Mouse (Mus musculus): ENCODE data around the gene Ablim1. TPM values are rescaled to one million over a fixed set of nuclear protein-coding genes. Genes with fewer than 3 reads are reported as not detected.

Ablim1 gene
- polyA plus RNA-seq, 1 experiment from 2014 or later: 40.5 TPM

DNA sequence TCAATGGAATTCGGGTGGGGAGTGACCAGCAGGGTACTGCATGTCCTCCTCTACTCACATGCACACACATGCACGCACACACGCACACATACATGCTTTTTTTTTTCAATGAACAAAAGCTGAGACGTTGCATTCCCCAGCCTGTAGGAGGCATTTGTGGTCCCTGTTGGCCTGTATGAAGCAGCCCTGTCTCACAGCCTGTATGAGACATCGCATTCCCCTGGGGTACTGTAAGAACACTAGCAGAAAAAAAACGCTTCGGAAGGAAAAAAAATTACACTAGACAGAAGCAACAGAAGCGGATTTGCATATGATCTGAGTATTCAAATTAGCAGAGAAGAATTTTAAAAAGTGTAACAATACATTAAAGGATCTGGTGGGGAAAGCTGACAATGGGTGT lies 8.4 kb upstream of the Ablim1 start:
- DNase-seq (ENCODE audit: low spot score): no peak
- no peak for TF ChIP-seq CTCF (IDR thresholded peaks at IDR 0.05; ENCODE audit: low read depth)
- 78% methylated on average over 8 of the region's 8 CpGs for WGBS

GRCm38 (mm10) chr19:57322491-57322890 lies 7.8 kb upstream of the Ablim1 start:
- no peak overlapping the region for H3K4me3 ChIP-seq (replicated peaks; ENCODE audit: low read depth, low read length)
- no peak for ATAC-seq (replicated peaks; ENCODE audit: low FRiP score, low read depth)
- no peaks in the 10 kb centered on the region for H3K4me1 ChIP-seq (replicated peaks; ENCODE audit: insufficient read depth, low read length)
- H3K9ac ChIP-seq (ENCODE audit: low read depth, low read length): no peak overlapping the region
- no peaks in the 10 kb centered on the region for H3K9me3 ChIP-seq (replicated peaks; ENCODE audit: low read length)
- no peak overlapping the region for H3K4me2 ChIP-seq (ENCODE audit: low read length)
- WGBS: 74% methylated on average over 4 of the region's 4 CpGs
- no peak overlapping the region for H3K27ac ChIP-seq
- H3K36me3 ChIP-seq (ENCODE audit: insufficient read depth, low read length): no peaks in the 10 kb centered on the region
- no peak for TF ChIP-seq CTCF (IDR thresholded peaks at IDR 0.05; ENCODE audit: low read depth)
- no peak for DNase-seq (ENCODE audit: low spot score)
- no peaks in the 10 kb centered on the region for H3K27me3 ChIP-seq (ENCODE audit: insufficient read depth, low read length)

More for the DNA sequence above, 8.4 kb upstream of the Ablim1 start:
- no peaks in the 10 kb centered on the region for H3K9me3 ChIP-seq (replicated peaks; ENCODE audit: low read length)
- no peak for ATAC-seq (replicated peaks; ENCODE audit: low FRiP score, low read depth)
- H3K4me3 ChIP-seq (replicated peaks; ENCODE audit: low read depth, low read length): no peak overlapping the region
- no peak overlapping the region for H3K27ac ChIP-seq
- no peaks in the 10 kb centered on the region for H3K4me1 ChIP-seq (replicated peaks; ENCODE audit: insufficient read depth, low read length)
- no peaks in the 10 kb centered on the region for H3K27me3 ChIP-seq (ENCODE audit: insufficient read depth, low read length)
- no peaks in the 10 kb centered on the region for H3K36me3 ChIP-seq (ENCODE audit: insufficient read depth, low read length)
- H3K4me2 ChIP-seq (ENCODE audit: low read length): no peak overlapping the region
- no peak overlapping the region for H3K9ac ChIP-seq (ENCODE audit: low read depth, low read length)

GRCm38 (mm10) chr19:57321839-57322238 lies 7.1 kb upstream of the Ablim1 start:
- no peaks in the 10 kb centered on the region for H3K4me1 ChIP-seq (replicated peaks; ENCODE audit: insufficient read depth, low read length)
- H3K4me3 ChIP-seq (replicated peaks; ENCODE audit: low read depth, low read length): no peak overlapping the region
- no peaks in the 10 kb centered on the region for H3K27me3 ChIP-seq (ENCODE audit: insufficient read depth, low read length)
- no peaks in the 10 kb centered on the region for H3K9me3 ChIP-seq (replicated peaks; ENCODE audit: low read length)
- no peak overlapping the region for H3K9ac ChIP-seq (ENCODE audit: low read depth, low read length)
- no peaks in the 10 kb centered on the region for H3K36me3 ChIP-seq (ENCODE audit: insufficient read depth, low read length)
- ATAC-seq (replicated peaks; ENCODE audit: low FRiP score, low read depth): no peak
- no peak for DNase-seq (ENCODE audit: low spot score)
- WGBS: 72% methylated on average over 3 of the region's 3 CpGs
- TF ChIP-seq CTCF (IDR thresholded peaks at IDR 0.05; ENCODE audit: low read depth): no peak
- no peak overlapping the region for H3K27ac ChIP-seq
- H3K4me2 ChIP-seq (ENCODE audit: low read length): no peak overlapping the region

GRCm38 (mm10) chr19:57320656-57321382 lies 6.1 kb upstream of the Ablim1 start:
- Histone ChIP-seq H3K4me1 (replicated peaks; ENCODE audit: insufficient read depth, low read length) (no peaks in the 10 kb centered on the region), H3K4me2 (ENCODE audit: low read length) (no peak overlapping the region), H3K27ac (no peak overlapping the region), H3K9me3 (replicated peaks; ENCODE audit: low read length) (no peaks in the 10 kb centered on the region), H3K36me3 (ENCODE audit: insufficient read depth, low read length) (no peaks in the 10 kb centered on the region), H3K27me3 (ENCODE audit: insufficient read depth, low read length) (no peaks in the 10 kb centered on the region), H3K9ac (ENCODE audit: low read depth, low read length) (no peak overlapping the region), H3K4me3 (replicated peaks; ENCODE audit: low read depth, low read length) (no peak overlapping the region)
- TF ChIP-seq CTCF (IDR thresholded peaks at IDR 0.05; ENCODE audit: low read depth): no peak
- ATAC-seq (replicated peaks; ENCODE audit: low FRiP score, low read depth) (no peak), DNase-seq (ENCODE audit: low spot score) (no peak)
- WGBS: 78% methylated on average over 9 of the region's 9 CpGs

DNA sequence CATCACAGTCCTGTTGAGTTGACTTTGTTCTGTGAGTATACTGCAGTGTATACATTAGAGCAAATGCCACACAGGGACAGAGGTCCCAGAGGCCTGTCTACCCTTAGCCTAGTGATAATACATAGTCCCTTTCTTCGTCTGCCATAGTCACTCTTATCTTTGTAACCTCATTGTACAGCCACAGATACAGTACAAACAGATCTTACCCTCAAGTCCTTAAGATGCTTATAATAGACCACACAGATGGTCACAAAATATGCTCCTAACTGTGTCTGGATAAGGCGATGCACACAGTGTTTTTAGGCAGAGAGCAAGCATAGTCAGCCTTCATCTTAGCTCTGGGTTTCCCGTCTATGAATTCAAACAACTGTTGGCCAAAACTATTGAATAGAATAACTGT lies 1.9 kb upstream of the Ablim1 start:
- H3K4me2 ChIP-seq (ENCODE audit: low read length): no peak overlapping the region
- H3K4me1 ChIP-seq (replicated peaks; ENCODE audit: insufficient read depth, low read length): no peaks in the 10 kb centered on the region
- 95% methylated on average over 3 of the region's 3 CpGs for WGBS
- no peaks in the 10 kb centered on the region for H3K9me3 ChIP-seq (replicated peaks; ENCODE audit: low read length)
- DNase-seq (ENCODE audit: low spot score): no peak
- TF ChIP-seq CTCF (IDR thresholded peaks at IDR 0.05; ENCODE audit: low read depth): no peak
- ATAC-seq (replicated peaks; ENCODE audit: low FRiP score, low read depth): no peak
- H3K36me3 ChIP-seq (ENCODE audit: insufficient read depth, low read length): no peaks in the 10 kb centered on the region
- H3K27me3 ChIP-seq (ENCODE audit: insufficient read depth, low read length): no peaks in the 10 kb centered on the region
- H3K4me3 ChIP-seq (replicated peaks; ENCODE audit: low read depth, low read length): no peak overlapping the region
- H3K9ac ChIP-seq (ENCODE audit: low read depth, low read length): no peak overlapping the region
- H3K27ac ChIP-seq: no peak overlapping the region

- H3K9ac ChIP-seq (ENCODE audit: low read depth, low read length): peak overlapping the region; percentile 67; the same call in 1 of the 2 replicates
- no peaks in the 10 kb centered on the region for H3K4me1 ChIP-seq (replicated peaks; ENCODE audit: insufficient read depth, low read length)
- peak overlapping the region; percentile 92 for H3K4me2 ChIP-seq (ENCODE audit: low read length)
- peak overlapping the region; percentile 51 for H3K4me3 ChIP-seq (replicated peaks; ENCODE audit: low read depth, low read length)
- peak overlapping the region; percentile 78; the same call in 1 of the 2 replicates for H3K27ac ChIP-seq
- WGBS: 40% methylated on average over 11 of the region's 11 CpGs
- no peaks in the 10 kb centered on the region for H3K36me3 ChIP-seq (ENCODE audit: insufficient read depth, low read length)
- TF ChIP-seq CTCF (IDR thresholded peaks at IDR 0.05; ENCODE audit: low read depth): no peak
- H3K27me3 ChIP-seq (ENCODE audit: insufficient read depth, low read length): no peaks in the 10 kb centered on the region
- H3K9me3 ChIP-seq (replicated peaks; ENCODE audit: low read length): no peaks in the 10 kb centered on the region
- DNase-seq (ENCODE audit: low spot score): no peak
- 0 out of 2 replicates have a peak, but pooled peaks have one; percentile 9 for ATAC-seq (replicated peaks; ENCODE audit: low FRiP score, low read depth)
Observed at GRCm38 (mm10) chr19:57315013-57315565, 370 bp upstream of the Ablim1 start.
